Mouse (Mus musculus): ENCODE results near the gene Gm49425.

Gm49425 gene

DNA sequence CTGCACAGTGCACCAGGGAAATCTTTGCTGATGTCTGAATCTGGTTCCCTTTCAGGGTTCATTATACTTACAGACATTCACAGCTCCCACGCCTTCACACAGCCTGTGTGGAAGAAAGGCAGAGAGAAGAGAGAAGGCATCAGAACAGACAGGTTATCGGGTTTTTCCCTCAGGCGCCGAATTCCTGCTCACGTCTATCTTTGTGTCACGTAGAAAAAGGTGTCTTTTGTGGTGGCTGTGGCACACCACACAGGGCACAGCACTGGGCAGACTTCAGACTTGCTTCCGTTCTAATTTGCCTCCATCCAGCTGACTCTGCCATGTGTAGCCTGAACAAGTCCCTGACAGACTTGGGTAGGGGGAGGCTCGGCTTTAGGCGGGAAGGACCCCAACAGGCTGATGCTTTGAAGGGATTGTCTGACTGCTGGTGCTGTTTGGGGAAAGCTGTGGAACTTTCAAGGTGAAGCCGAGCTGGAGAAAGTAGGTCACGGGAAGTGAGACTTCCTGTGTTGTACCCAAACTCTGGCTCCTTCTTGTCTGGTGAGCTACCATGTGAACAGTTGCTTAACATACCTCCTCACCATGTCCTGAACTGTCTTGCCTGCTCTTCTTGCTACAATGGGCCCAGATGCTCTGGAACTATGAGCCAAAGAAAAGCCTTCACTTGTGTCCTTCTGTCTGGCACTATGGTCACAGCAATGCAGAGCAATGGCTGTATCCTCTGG lies 31.0 kb downstream of the Gm49425 start:
- DNase-seq: no peak

GRCm38 (mm10) chr15:101484939-101485338 lies 32.1 kb downstream of the Gm49425 start:
- no peak for DNase-seq

DNA sequence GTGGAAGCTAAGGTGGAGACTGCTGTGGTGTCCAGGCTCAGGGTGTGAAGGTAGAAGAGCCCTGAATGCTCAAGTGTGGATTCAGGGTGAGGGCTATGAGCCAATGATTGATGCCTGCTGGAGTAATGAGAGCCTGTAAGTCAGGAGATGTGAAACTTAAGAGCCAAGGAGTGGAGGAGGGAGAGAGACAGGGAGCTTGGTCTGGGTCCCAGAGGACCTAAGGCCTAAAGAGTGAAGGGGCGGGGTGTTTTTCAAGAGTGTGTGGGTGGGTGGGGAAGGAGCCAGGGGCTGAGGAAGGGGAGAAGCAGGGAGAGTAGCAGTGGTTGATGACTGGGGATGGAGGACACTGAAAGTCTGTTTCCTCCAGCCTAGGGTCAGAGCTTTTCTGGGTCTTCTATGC lies 33.4 kb downstream of the Gm49425 start:
- DNase-seq: no peak

GRCm38 (mm10) chr15:101482056-101482455 lies 35.0 kb downstream of the Gm49425 start:
- no peak for DNase-seq

- DNase-seq: no peak
Measured at GRCm38 (mm10) chr15:101479666-101480060, 37.4 kb downstream of the Gm49425 start.

- DNase-seq: peak; percentile 66 to 75
Measured at GRCm38 (mm10) chr15:101479007-101479665, 37.9 kb downstream of the Gm49425 start.

DNA sequence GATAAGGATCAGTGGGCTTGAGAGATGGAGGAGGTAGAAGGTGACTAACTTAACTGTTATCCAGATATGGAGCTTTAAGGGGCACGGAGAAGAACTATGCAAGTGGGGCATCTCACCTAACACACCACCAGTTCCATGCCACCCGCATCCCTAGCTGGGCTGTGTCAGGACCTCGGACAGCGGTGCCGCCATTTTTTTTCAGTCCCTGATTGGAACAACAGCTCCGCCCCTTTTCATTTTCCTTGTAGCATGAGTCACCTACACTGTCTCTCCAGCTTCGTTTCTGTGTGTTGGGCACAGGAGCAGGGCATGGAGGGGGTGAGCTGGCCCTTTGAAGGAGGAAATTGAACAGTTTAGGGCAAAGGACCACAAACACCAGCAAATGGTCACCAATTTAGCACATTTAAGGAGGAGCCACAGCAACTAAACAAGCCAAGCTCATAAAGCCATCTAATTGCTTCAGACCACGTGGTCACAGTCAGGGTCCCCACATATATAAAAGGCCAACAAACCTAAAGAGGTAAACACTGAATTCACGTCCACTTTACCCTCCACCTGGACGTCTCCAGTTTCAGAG lies 44.0 kb downstream of the Gm49425 start, which contains the start of gene Krt86:
Gene Krt86, plus strand, starts transcription at position 527 of the 577 bp plus-strand sequence.
- DNase-seq: peak in 1 of 2 experiments; percentile 49

GRCm38 (mm10) chr15:101469093-101469492 lies 48.0 kb downstream of the Gm49425 start:
- no peak for DNase-seq

All from lung, postnatal 4 days (tissue).